Mouse (Mus musculus) heart, embryonic 13.5 days (tissue): Measurements from ENCODE around the gene Cisd1. TPM values are rescaled to one million over a fixed set of nuclear protein-coding genes. Genes with fewer than 3 reads are reported as not detected.

Source experiments
- ATAC-seq: fragments of 200-750 bp; cut with Nextera tagmentation; 2 replicates; pipeline ENCODE4 v1.8.0; 2017; ENCODE audit warnings: moderate TSS enrichment; ENCODE audit not compliant: insufficient number of reproducible peaks, low FRiP score, low TSS enrichment; ENCODE audit errors: extremely low read depth
- H3K27ac ChIP-seq: fragments of 300-500 bp; sonication (generic); replicated peaks from 2 replicates; pipeline ENCODE4 v1.5.1; 2015; ENCODE audit warnings: moderate library complexity, mild to moderate bottlenecking, inconsistent platforms
- H3K27me3 ChIP-seq: fragments of 300-500 bp; sonication (generic); replicated peaks from 2 replicates; pipeline ENCODE4 v1.6.1; 2015; ENCODE audit warnings: mild to moderate bottlenecking, inconsistent platforms
- H3K36me3 ChIP-seq: fragments of 300-500 bp; sonication (generic); 2 replicates; pipeline ENCODE4 v1.6.1; 2015; ENCODE audit warnings: mild to moderate bottlenecking, inconsistent platforms
- H3K4me1 ChIP-seq: fragments of 300-500 bp; sonication (generic); 2 replicates; pipeline ENCODE4 v1.6.1; 2015; ENCODE audit warnings: inconsistent platforms
- H3K4me2 ChIP-seq: fragments of 300-500 bp; sonication (generic); 2 replicates; pipeline ENCODE4 v1.6.1; 2015; ENCODE audit warnings: inconsistent platforms, mild to moderate bottlenecking, moderate library complexity
- H3K4me3 ChIP-seq: fragments of 300-500 bp; sonication (generic); 2 replicates; pipeline ENCODE4 v1.5.1; 2015; ENCODE audit warnings: moderate library complexity, mild to moderate bottlenecking, inconsistent platforms
- H3K9ac ChIP-seq: fragments of 300-500 bp; sonication (generic); 2 replicates; pipeline ENCODE4 v1.6.1; 2015; ENCODE audit warnings: inconsistent platforms, mild to moderate bottlenecking, moderate library complexity
- H3K9me3 ChIP-seq: fragments of 300-500 bp; sonication (generic); 2 replicates; pipeline ENCODE4 v1.6.1; 2016; ENCODE audit warnings: inconsistent platforms
- WGBS: fragments of 180-500 bp; shearing (Covaris S2); methylation state at CpG from one replicate; pipeline ENCODE4 v1.1.7; 2015; ENCODE audit warnings: mixed read lengths; 5-methylcytosine and 5-hydroxymethylcytosine counted together
- polyA plus RNA-seq: library from polyadenylated mRNA; unstranded; fragments of >200 nt; fragmentation: Nextera tagmentation; extraction: Ambion mirVana; gene quantifications from 2 replicates; pipeline ENCODE4 v1.2.1, GENCODE M21; 2015

The Cisd1 gene
- polyA plus RNA-seq, 1 experiment from 2014 or later = 162 TPM

DNA sequence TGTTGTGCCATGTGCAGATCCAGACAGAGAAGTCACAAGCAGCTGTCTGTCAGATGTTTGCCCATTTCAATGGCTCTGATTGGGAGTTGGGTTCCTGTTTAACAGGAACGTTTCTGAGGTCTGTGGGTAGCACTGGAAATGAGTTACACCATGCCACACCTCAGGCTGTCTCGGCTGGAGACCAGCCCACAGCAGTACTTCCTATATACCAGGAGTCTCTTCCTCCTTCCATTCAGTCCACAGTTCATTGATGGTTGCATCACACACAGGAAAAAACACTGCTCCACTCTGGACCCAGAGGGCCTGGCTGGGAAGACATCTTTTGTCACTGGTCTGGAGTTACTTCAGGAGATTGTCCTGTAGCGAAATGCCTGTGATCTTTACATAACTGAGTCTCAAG is 24.7 kb upstream of the Cisd1 start:
- H3K4me1 ChIP-seq = no peaks in the 10 kb centered on the region
- H3K27me3 ChIP-seq = no peaks in the 10 kb centered on the region
- H3K9me3 ChIP-seq = no peaks in the 10 kb centered on the region
- no peak overlapping the region for H3K9ac ChIP-seq
- H3K27ac ChIP-seq = no peak overlapping the region
- 82% methylated on average over 3 of the region's 3 CpGs for WGBS
- no peak overlapping the region for H3K4me3 ChIP-seq
- no peak overlapping the region for H3K4me2 ChIP-seq
- H3K36me3 ChIP-seq = peaks cover 46% of the 10 kb centered on the region
- no peak for ATAC-seq

DNA sequence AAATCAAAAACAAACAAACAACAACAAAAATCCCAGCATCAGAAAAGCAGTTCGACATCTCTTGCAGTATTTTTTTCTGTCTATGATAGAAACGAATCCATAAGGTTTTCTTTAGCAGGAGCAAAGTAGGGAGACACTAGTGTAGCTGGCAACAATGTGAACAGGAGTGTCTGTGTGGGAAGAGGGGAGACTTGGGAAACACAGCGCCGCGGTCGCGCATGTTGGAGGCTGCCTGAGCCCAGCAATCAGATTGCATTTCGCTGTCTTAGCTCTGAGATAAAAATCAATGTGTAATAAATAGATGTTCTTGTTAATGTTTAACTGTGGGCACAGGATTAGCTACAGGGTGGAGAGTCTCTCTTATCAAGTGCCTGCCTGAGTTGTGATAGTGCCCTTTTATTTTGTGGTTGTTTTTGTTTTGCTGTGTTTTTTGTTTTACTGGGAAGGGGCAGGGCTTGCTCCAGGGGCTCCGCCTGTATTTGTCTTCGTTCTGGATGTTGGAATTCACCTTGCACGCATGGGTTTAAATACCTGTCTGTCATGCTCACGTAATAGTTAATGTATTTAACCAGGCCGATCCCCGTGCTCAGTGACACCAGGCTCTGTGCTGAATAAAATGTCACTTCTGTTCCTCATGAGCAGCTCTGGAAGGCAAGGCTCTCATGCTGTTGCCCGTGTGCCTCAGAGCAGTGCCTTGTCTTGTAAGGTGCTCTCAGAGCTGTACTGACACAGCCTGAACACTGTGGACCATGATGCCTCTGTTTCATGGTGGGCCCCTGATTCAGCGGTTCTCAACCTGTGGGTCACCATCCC is 23.6 kb upstream of the Cisd1 start:
- Histone ChIP-seq H3K4me1 (no peaks in the 10 kb centered on the region), H3K9me3 (no peaks in the 10 kb centered on the region), H3K27me3 (no peaks in the 10 kb centered on the region), H3K27ac (no peak overlapping the region), H3K4me3 (no peak overlapping the region), H3K4me2 (no peak overlapping the region), H3K36me3 (peaks cover 39% of the 10 kb centered on the region), H3K9ac (no peak overlapping the region)
- no peak for ATAC-seq
- WGBS = 83% methylated on average over 16 of the region's 16 CpGs

DNA sequence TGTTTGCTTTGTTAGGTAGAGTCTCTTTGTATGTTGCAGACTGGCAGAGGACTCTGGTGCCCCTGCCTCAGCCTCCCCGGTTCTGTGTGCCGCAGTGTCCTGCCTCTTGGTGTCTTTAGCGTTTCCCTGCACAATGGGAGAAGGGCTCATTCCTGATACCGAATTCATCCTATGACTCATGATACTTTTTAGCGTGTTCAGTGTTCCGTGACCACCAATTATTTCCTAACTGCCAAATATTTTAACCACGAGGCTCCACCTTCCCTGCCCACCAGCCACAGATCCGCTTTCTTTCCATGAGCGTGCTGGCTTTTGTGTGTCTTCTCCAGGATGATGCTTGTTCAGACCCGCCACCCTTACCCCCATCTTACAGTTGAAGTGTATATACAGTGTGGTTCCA is 19.1 kb upstream of the Cisd1 start:
- Histone ChIP-seq H3K4me3 (no peak overlapping the region), H3K27me3 (no peaks in the 10 kb centered on the region), H3K36me3 (peaks cover 23% of the 10 kb centered on the region), H3K4me2 (no peak overlapping the region), H3K9me3 (no peaks in the 10 kb centered on the region), H3K9ac (no peak overlapping the region), H3K4me1 (peaks cover 14% of the 10 kb centered on the region), H3K27ac (no peak overlapping the region)
- ATAC-seq = no peak
- WGBS = 90% methylated on average over 10 of the region's 10 CpGs

DNA sequence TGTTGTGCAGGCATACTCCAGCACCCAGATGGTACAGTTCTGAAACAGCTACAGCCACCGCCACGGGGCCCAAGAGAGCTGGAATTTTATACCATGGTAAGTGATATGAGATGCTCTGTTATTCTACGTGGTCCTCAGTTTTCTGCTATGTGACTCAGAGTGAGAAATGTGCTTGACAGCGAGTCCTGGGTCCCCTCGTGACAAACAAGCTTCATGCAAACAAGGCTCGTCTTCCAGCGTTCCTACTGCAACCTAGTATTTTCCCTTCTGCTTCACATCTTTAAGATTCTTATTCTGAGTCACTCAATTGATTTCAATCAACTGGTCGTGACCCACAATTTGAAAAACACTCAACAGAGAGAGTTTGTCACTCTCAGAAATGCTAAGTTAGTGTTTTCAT is 18.7 kb upstream of the Cisd1 start:
- H3K9me3 ChIP-seq = no peaks in the 10 kb centered on the region
- H3K36me3 ChIP-seq = peaks cover 23% of the 10 kb centered on the region
- peaks cover 14% of the 10 kb centered on the region for H3K4me1 ChIP-seq
- no peak for ATAC-seq
- 82% methylated on average over 8 of the region's 8 CpGs for WGBS
- H3K4me3 ChIP-seq = no peak overlapping the region
- H3K27me3 ChIP-seq = no peaks in the 10 kb centered on the region
- H3K9ac ChIP-seq = no peak overlapping the region
- no peak overlapping the region for H3K4me2 ChIP-seq
- H3K27ac ChIP-seq = no peak overlapping the region

DNA sequence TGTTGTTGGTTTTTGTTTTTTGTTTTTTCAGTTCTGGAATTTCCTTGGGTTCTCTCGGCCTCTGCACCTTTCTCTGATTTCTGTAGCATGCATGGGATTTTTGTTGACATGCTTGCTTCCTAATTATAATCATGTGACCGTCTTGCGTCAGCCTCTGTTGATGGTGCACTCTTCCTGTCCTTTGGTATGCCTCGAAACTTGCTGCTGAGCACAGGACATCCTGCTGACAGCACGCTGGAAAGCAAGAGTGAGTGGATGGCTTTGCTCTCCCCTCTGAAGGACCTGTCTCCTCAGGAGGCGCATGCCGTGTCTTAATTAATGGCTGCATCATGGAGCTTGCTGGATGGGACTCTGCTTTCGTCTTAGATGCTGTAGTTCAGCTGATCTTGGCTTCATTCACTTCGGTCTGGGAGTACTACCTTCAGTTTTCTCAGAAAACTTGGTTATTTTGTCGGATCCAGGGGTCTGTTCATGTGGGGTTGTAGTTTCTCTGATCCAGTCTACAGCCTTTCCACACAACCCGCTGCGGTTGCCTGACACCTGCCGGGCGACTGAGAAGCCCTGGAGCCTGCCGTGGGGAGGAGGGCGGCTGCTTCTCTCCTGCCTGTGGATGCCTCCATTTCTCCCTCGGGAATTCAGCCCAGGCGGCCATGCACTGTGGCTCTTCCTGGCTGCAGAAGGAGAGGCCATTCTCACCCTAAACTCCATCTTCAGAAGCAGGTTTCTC is 17.2 kb upstream of the Cisd1 start:
- peaks cover 18% of the 10 kb centered on the region for H3K4me1 ChIP-seq
- peak overlapping the region; percentile 69; the same call in 1 of the 2 replicates for H3K9ac ChIP-seq
- 16% methylated on average over 18 of the region's 18 CpGs for WGBS
- peaks cover 17% of the 10 kb centered on the region for H3K36me3 ChIP-seq
- H3K4me2 ChIP-seq = peak overlapping the region; percentile 65
- ATAC-seq = no peak
- no peaks in the 10 kb centered on the region for H3K27me3 ChIP-seq
- H3K27ac ChIP-seq = 0 out of 2 replicates have a peak overlapping the region, but pooled peaks have one; percentile 20
- no peaks in the 10 kb centered on the region for H3K9me3 ChIP-seq
- peak overlapping the region; percentile 29 for H3K4me3 ChIP-seq

DNA sequence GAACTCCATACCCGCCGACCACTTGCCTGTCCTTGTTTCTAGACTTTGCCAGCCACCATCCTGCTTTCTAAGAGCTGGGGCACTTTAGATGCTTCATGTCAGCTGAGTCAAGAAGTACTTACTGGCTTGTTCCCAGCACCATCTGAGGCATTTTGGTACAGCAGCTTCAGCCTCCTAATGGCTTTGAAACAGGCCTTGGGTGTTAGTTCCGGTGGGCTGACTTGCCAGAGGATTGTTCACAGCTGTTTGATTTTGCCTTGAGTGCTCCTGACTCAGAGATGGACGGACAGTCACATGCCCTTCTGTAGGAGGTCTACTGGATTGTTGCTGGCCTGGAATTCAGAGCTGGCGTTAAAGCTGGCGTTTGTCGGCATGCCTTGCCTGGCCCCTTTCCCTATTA is 16.3 kb upstream of the Cisd1 start:
- Histone ChIP-seq H3K4me2 (no peak overlapping the region), H3K36me3 (peaks cover 9% of the 10 kb centered on the region), H3K27ac (no peak overlapping the region), H3K4me3 (no peak overlapping the region), H3K9me3 (no peaks in the 10 kb centered on the region), H3K9ac (no peak overlapping the region), H3K4me1 (peaks cover 18% of the 10 kb centered on the region), H3K27me3 (no peaks in the 10 kb centered on the region)
- 67% methylated on average over 7 of the region's 7 CpGs for WGBS
- ATAC-seq = no peak

DNA sequence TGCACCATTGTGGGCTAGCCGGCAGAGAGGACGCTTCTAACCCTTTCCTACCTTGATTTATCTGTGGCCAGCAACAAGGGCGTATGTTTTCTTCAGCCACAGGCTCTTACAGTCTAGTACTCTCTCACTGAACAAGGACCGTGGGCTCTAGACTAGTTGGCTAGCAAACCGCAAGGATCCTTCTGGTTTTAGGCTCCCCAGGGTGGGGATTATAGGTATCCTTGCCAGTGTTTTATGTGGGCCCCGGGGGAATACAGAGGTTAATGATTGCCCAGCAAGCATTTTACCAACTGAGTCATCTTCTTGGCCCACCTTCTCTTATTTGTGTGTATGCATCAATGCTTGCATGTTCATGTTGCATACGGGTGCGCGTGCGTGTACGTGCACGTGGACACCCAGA is 10.2 kb upstream of the Cisd1 start:
- Histone ChIP-seq H3K9ac (no peak overlapping the region), H3K4me2 (no peak overlapping the region), H3K4me1 (peaks cover 9% of the 10 kb centered on the region), H3K27ac (no peak overlapping the region), H3K4me3 (no peak overlapping the region), H3K36me3 (0 out of 2 replicates have a peak, but pooled peaks cover 9% of the 10 kb centered on the region), H3K9me3 (no peaks in the 10 kb centered on the region), H3K27me3 (no peaks in the 10 kb centered on the region)
- 88% methylated on average over 12 of the region's 12 CpGs for WGBS
- no peak for ATAC-seq

DNA sequence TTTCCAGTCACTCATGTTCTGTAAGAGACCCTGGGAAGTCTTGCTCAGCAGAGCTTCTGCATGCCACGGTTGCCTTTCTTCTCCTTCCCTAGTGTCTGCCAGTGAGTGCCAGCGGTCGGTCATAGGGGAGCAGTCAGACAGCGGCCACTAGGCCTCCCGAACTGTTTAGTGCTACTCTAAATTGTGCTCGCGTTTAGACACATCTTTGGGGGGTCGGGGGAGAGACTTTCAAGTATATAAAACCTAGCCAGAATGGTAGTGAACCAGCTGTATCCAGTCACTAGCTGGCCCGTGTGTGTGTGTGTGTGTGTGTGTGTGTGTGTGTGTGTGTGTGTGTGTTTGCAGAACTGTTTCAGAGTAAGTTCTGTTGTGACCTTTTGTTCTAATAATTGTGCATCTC is 9.1 kb upstream of the Cisd1 start:
- Histone ChIP-seq H3K4me3 (no peak overlapping the region), H3K27ac (no peak overlapping the region), H3K36me3 (0 out of 2 replicates have a peak, but pooled peaks cover 9% of the 10 kb centered on the region), H3K4me1 (peaks cover 15% of the 10 kb centered on the region), H3K27me3 (no peaks in the 10 kb centered on the region), H3K9me3 (no peaks in the 10 kb centered on the region), H3K4me2 (no peak overlapping the region), H3K9ac (no peak overlapping the region)
- ATAC-seq = no peak
- 54% methylated on average over 9 of the region's 9 CpGs for WGBS

DNA sequence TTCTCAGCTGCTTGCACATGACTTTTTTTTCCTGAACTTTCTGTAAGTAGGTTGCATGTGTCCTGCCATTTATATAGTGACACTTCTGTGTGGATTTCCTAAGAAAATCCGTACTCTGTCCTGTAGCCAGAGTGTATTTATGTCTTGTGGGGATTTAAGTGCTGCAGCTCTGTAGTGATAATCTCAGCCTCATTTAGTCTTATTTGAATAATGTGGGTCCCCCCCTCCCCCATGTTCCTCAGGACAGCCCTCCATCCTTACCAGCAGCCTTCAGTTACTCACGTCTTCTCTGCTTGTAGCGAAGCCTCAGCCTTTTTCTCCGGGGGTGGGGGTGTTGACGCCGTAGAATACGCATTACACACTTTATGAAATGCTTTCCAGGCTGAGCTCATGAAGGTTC is 6.5 kb upstream of the Cisd1 start:
- WGBS = 88% methylated on average over 7 of the region's 7 CpGs
- H3K4me1 ChIP-seq = peaks cover 22% of the 10 kb centered on the region
- H3K36me3 ChIP-seq = 0 out of 2 replicates have a peak, but pooled peaks cover 9% of the 10 kb centered on the region

DNA sequence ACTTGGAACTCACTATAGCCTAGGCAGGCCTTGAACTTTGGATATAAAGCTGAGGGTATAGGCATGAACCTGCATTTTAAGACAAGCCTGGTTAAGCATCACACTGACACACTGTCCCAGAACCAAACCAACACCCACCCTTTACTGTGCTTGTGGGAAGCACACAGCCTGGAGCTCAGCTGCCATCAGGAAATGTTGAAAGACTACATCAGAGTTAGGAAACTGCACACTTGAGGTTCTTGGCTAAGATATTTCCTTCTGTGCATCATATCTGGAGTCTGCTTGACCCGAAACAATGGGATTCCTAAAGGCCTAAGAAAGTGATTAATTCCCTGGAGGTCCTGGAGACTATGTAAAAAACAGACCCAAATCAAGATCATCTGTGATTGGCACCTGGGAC is 4.5 kb upstream of the Cisd1 start:
- Histone ChIP-seq H3K36me3 (0 out of 2 replicates have a peak, but pooled peaks cover 9% of the 10 kb centered on the region), H3K27me3 (no peaks in the 10 kb centered on the region), H3K27ac (no peak overlapping the region), H3K4me3 (peak overlapping the region; percentile 92), H3K9ac (peak overlapping the region; percentile 94; the same call in 1 of the 2 replicates), H3K4me2 (peak overlapping the region; percentile 96), H3K4me1 (peaks cover 28% of the 10 kb centered on the region), H3K9me3 (no peaks in the 10 kb centered on the region)
- ATAC-seq = no peak
- WGBS = 67% methylated on average over 1 of the region's 1 CpGs

More for the DNA sequence above, 6.5 kb upstream of the Cisd1 start:
- no peak overlapping the region for H3K27ac ChIP-seq
- no peak overlapping the region for H3K4me2 ChIP-seq
- H3K27me3 ChIP-seq = no peaks in the 10 kb centered on the region
- no peaks in the 10 kb centered on the region for H3K9me3 ChIP-seq
- ATAC-seq = no peak
- no peak overlapping the region for H3K4me3 ChIP-seq
- H3K9ac ChIP-seq = no peak overlapping the region

DNA sequence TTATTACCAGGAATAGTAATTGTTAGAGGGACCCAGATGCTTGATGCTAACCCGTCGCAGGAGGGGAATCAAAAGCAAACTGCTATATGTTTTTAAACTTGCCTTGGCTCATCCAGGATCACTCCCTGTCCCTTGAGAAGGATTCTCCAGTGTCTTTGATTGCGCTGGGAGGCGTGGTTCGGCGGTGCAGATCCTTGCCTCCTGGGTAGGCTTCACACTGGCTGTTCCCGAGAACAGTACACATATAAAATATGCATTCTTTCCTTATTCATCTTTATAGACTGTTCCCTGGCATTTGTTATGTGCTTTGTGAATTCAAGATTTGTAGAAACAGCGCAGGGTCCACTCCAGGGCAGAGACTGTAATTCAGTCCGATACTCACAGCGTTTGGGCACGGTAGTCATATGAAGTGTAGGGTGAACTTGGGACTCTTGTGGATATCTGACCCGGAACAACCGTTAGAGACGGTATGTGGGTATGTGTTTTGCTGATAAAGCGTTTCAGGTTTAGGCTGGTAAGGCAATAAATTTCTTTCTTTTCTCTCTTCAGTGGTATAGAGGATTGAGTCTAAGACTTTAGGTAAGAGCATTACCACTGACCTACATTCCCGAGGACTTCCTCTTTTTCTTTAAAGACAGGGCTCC is 4.0 kb upstream of the Cisd1 start:
- Histone ChIP-seq H3K27me3 (no peaks in the 10 kb centered on the region), H3K9me3 (no peaks in the 10 kb centered on the region), H3K9ac (peak overlapping the region; percentile 94), H3K4me1 (peaks cover 31% of the 10 kb centered on the region), H3K36me3 (0 out of 2 replicates have a peak, but pooled peaks cover 9% of the 10 kb centered on the region), H3K4me2 (peak overlapping the region; percentile 96), H3K27ac (peak overlapping the region; percentile 85; the same call in 1 of the 2 replicates), H3K4me3 (peak overlapping the region; percentile 92)
- ATAC-seq = no peak
- 23% methylated on average over 16 of the region's 16 CpGs for WGBS
